Mouse (Mus musculus) forebrain, postnatal 0 days (tissue): Measurements from ENCODE around the gene Tmem231. TPM values are rescaled to one million over a fixed set of nuclear protein-coding genes. Genes with fewer than 3 reads are reported as not detected.

ENCODE experiments used
- ATAC-seq: fragments of 200-750 bp; cut with Nextera tagmentation; 2 replicates; pipeline ENCODE4 v1.8.0; 2017; ENCODE audit warnings: mild to moderate bottlenecking, moderate library complexity
- DNase-seq: peaks from one replicate; pipeline ENCODE4 v3.0.0-alpha.2; 2015
- H3K27ac ChIP-seq: fragments of 300-500 bp; sonication (generic); 2 replicates; pipeline ENCODE4 v1.5.1; 2014; ENCODE audit warnings: low read depth, mild to moderate bottlenecking, antibody characterized with exemption, low read length, moderate library complexity, mixed read lengths
- H3K27me3 ChIP-seq: fragments of 300-500 bp; sonication (generic); 2 replicates; pipeline ENCODE4 v1.6.1; 2014; ENCODE audit warnings: mild to moderate bottlenecking, low read length, mixed read lengths; ENCODE audit not compliant: insufficient read depth
- H3K36me3 ChIP-seq: fragments of 300-500 bp; sonication (generic); 2 replicates; pipeline ENCODE4 v1.6.1; 2014; ENCODE audit warnings: mild to moderate bottlenecking, moderate library complexity; ENCODE audit not compliant: insufficient read depth
- H3K4me1 ChIP-seq: fragments of 300-500 bp; sonication (generic); 2 replicates; pipeline ENCODE4 v1.6.1; 2014; ENCODE audit warnings: antibody characterized with exemption; ENCODE audit not compliant: insufficient read depth
- H3K4me2 ChIP-seq: fragments of 300-500 bp; sonication (generic); 2 replicates; pipeline ENCODE4 v1.6.1; 2014; ENCODE audit warnings: low read depth, mild to moderate bottlenecking, moderate library complexity
- H3K4me3 ChIP-seq: fragments of 300-500 bp; sonication (generic); 2 replicates; pipeline ENCODE4 v1.5.1; 2014; ENCODE audit warnings: low read depth, low read length, mixed read lengths
- H3K9ac ChIP-seq: fragments of 300-500 bp; sonication (generic); 2 replicates; pipeline ENCODE4 v1.6.1; 2014; ENCODE audit warnings: mild to moderate bottlenecking
- H3K9me3 ChIP-seq: fragments of 300-500 bp; sonication (generic); 2 replicates; pipeline ENCODE4 v1.6.1; 2016; ENCODE audit warnings: low read length
- CTCF ChIP-seq: sonication (generic); IDR thresholded peaks from 2 replicates; pipeline ENCODE4 v1.5.1; 2016; ENCODE audit warnings: antibody characterized with exemption, control low read depth, low read depth
- WGBS: fragments of 180-500 bp; shearing (Covaris S2); extraction: QIAGEN DNeasy Blood & Tissue Kit; methylation state at CpG from one replicate; pipeline ENCODE4 v1.1.7; 2014; 5-methylcytosine and 5-hydroxymethylcytosine counted together
- polyA plus RNA-seq: library from polyadenylated mRNA; unstranded; fragments of >200 nt; fragmentation: Nextera tagmentation; extraction: Ambion mirVana; gene quantifications from 2 replicates; pipeline ENCODE4 v1.2.1, GENCODE M21; 2015
- total RNA-seq: library from RNA; depleted of rRNA; stranded (reverse); fragments of >200 nt; gene quantifications from 2 replicates; pipeline ENCODE4 v1.2.3, GENCODE M21; 2014; rRNA removed

Gene Tmem231
- total and polyA plus RNA-seq, 2 experiments from 2014 or later: 14.7 to 19.9 TPM

DNA sequence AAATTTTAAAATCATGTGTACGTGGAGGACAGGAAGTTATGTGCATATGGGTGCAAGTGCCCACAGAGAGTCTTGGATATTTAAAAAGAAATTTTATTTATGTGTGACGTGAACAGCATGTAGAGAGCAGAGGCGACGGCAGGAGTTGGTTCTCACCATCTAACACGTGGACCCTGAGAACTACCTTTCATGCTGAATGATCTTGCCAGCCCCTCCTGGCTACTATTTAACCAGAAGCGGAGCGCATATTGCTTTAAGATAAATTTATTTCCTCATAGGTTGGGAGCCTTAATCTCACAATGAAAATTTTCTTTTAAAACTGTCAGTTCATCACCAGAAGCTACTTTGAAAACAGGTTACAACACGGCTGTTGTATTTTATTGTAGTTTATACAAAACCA lies 69.0 kb downstream of the Tmem231 start:
- TF ChIP-seq CTCF: no peak
- no peak for DNase-seq
- no peak overlapping the region for H3K4me2 ChIP-seq
- no peaks in the 10 kb centered on the region for H3K4me1 ChIP-seq
- no peak for ATAC-seq
- H3K9ac ChIP-seq: no peak overlapping the region
- no peaks in the 10 kb centered on the region for H3K36me3 ChIP-seq
- H3K27me3 ChIP-seq: no peaks in the 10 kb centered on the region
- no peaks in the 10 kb centered on the region for H3K9me3 ChIP-seq
- WGBS: 96% methylated on average over 8 of the region's 8 CpGs
- H3K4me3 ChIP-seq: no peak overlapping the region
- H3K27ac ChIP-seq: no peak overlapping the region

DNA sequence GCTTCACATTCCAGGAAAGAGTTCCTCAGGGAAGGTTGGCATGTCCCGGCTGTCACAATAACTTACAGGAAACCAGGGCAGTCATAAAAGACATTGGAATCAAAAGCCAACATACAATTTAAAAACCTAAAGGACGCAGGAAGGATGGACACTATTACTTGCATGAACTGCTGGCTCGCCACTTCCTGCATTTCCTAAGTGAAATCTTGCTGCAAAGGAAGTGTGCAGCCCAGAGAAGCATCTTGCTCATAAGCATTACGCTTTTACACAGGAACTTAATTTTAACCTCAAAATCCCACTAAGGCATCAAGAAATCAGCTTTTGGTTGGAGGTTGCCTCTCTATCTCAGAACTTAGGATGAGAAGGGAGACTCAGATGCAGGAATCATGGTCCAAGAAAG lies 70.4 kb downstream of the Tmem231 start:
- no peak for ATAC-seq
- H3K9ac ChIP-seq: no peak overlapping the region
- H3K4me1 ChIP-seq: no peaks in the 10 kb centered on the region
- H3K27me3 ChIP-seq: no peaks in the 10 kb centered on the region
- H3K9me3 ChIP-seq: no peaks in the 10 kb centered on the region
- no peaks in the 10 kb centered on the region for H3K36me3 ChIP-seq
- TF ChIP-seq CTCF: no peak
- no peak overlapping the region for H3K27ac ChIP-seq
- H3K4me2 ChIP-seq: no peak overlapping the region
- WGBS: 85% methylated on average over 4 of the region's 4 CpGs
- DNase-seq: no peak
- H3K4me3 ChIP-seq: no peak overlapping the region

Other genes with a start within 250 kb of the Tmem231 start
- gene Ctrb1, start 242.9 kb downstream of the Tmem231 start, total RNA-seq: not detected in 2 replicates
- gene Ctrb1, start 242.9 kb downstream of the Tmem231 start, polyA plus RNA-seq: not detected in 2 replicates
- gene Bcar1, start 190.1 kb downstream of the Tmem231 start, total RNA-seq: 53.4 and 60.3 TPM in 2 replicates
- 43.4 and 47.0 TPM in 2 replicates for gene Bcar1, start 190.1 kb downstream of the Tmem231 start, polyA plus RNA-seq
- 121 and 128 TPM in 2 replicates for gene Cfdp1, start 79.6 kb downstream of the Tmem231 start, total RNA-seq
- gene Cfdp1, start 79.6 kb downstream of the Tmem231 start, polyA plus RNA-seq: 195 and 214 TPM in 2 replicates
- gene Tmem170, start 57.1 kb downstream of the Tmem231 start, total RNA-seq: 3.0 and 3.6 TPM in 2 replicates
- 1.5 and 2.0 TPM in 2 replicates for gene Tmem170, start 57.1 kb downstream of the Tmem231 start, polyA plus RNA-seq
- gene Chst5, start 23.4 kb downstream of the Tmem231 start, total RNA-seq: 1.5 and 3.7 TPM in 2 replicates
- gene Chst5, start 23.4 kb downstream of the Tmem231 start, polyA plus RNA-seq: 1.8 and 2.6 TPM in 2 replicates
- 155 and 165 TPM in 2 replicates for gene Gabarapl2, start 6.8 kb upstream of the Tmem231 start, total RNA-seq
- gene Gabarapl2, start 6.8 kb upstream of the Tmem231 start, polyA plus RNA-seq: 484 and 489 TPM in 2 replicates
- gene Adat1, start 58.4 kb upstream of the Tmem231 start, total RNA-seq: 4.5 TPM in 2 replicates
- 3.4 and 4.3 TPM in 2 replicates for gene Adat1, start 58.4 kb upstream of the Tmem231 start, polyA plus RNA-seq
- 125 and 136 TPM in 2 replicates for gene Kars, start 77.4 kb upstream of the Tmem231 start, total RNA-seq
- 160 and 165 TPM in 2 replicates for gene Kars, start 77.4 kb upstream of the Tmem231 start, polyA plus RNA-seq
- gene Terf2ip, start 77.5 kb upstream of the Tmem231 start, total RNA-seq: 61.0 and 71.2 TPM in 2 replicates
- 31.6 and 61.5 TPM in 2 replicates for gene Terf2ip, start 77.5 kb upstream of the Tmem231 start, polyA plus RNA-seq
- gene Gm6793, start 81.2 kb upstream of the Tmem231 start, total RNA-seq: not detected in 2 replicates
- gene Gm6793, start 81.2 kb upstream of the Tmem231 start, polyA plus RNA-seq: 0.16 and 0.35 TPM in 2 replicates